Mouse (Mus musculus): ENCODE data around the gene Irs1.

DNA sequence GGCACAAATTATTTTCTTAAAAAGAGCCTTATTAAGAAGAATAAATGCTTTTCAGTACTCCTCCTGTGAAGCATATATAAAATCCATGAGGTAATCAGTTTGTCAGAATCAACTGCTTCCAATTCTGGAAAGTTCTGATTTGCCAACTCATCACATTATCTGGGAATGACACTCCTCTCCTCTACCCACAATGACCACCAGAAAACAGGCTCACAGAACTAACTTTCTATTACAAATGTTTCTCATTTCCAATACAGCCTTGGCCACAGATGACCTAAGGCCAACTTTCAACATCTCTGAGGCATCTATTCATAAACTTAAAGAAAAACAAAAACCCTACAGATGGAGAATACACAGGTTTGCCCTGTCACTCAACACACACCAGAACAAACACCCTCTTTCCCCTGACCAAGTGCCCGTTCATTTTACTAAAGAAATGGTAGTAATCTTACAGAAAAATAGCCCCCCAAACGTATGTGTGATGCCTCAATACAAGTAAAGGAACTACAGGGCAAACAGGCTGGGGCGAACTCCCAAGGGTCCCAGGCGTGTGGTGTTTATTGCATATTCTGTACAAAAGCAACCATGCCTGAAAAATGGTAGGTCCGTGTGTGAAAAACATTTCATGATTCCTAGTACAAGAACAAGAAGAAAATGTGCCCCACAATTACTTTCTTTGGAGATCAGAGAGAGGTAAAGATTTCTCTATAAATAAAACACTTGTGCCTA is 5.6 kb downstream of the Irs1 start:
- TF ChIP-seq CTCF (IDR thresholded peaks at IDR 0.05; ENCODE audit: low read depth): no peak
- no peak for TF ChIP-seq EP300 (optimal IDR thresholded peaks at IDR 0.05)

Measured in stomach, postnatal 0 days (tissue).